Mouse (Mus musculus): ENCODE data around the gene Chst11. TPM values are rescaled to one million over a fixed set of nuclear protein-coding genes. Genes with fewer than 3 reads are reported as not detected.
A peak's percentile ranks its signal among the peaks of the same experiment; 100 is the strongest.

Gene Chst11
- total RNA-seq, 2 experiments from 2014 or later, result 1.1 to 1.8 TPM

- DNase-seq, result no peak
- intact Hi-C loops (cut with DNase I), result no loop called here
- Histone ChIP-seq H3K4me3 (no peak overlapping the region), H3K27ac (no peak overlapping the region)
- TF ChIP-seq CTCF (IDR thresholded peaks at IDR 0.05), result no peak
These were observed 86.7 kb downstream of the Chst11 start for GRCm38 (mm10) chr10:83071785-83072580.

- H3K27ac ChIP-seq, result no peak overlapping the region
- intact Hi-C loops (cut with DNase I), result no loop called here
- no peak for TF ChIP-seq CTCF (IDR thresholded peaks at IDR 0.05)
- no peak overlapping the region for H3K4me3 ChIP-seq
- no peak for DNase-seq
These were observed 87.8 kb downstream of the Chst11 start for GRCm38 (mm10) chr10:83073119-83073518.

GRCm38 (mm10) chr10:83076816-83077215 is 91.5 kb downstream of the Chst11 start:
- TF ChIP-seq CTCF (IDR thresholded peaks at IDR 0.05), result no peak
- no peak for DNase-seq
- Histone ChIP-seq H3K27ac (no peak overlapping the region), H3K4me3 (no peak overlapping the region)
- intact Hi-C loops (cut with DNase I), result no loop called here

- no peak for DNase-seq
- TF ChIP-seq CTCF (IDR thresholded peaks at IDR 0.05), result no peak
- Histone ChIP-seq H3K27ac (no peak overlapping the region), H3K4me3 (no peak overlapping the region)
- intact Hi-C loops (cut with DNase I), result no loop called here
These were observed 93.4 kb downstream of the Chst11 start for GRCm38 (mm10) chr10:83078723-83079122.

- H3K4me3 ChIP-seq, result no peak overlapping the region
- intact Hi-C loops (cut with DNase I), result no loop called here
- TF ChIP-seq CTCF (IDR thresholded peaks at IDR 0.05), result no peak
- no peak for DNase-seq
- no peak overlapping the region for H3K27ac ChIP-seq
These were observed 94.5 kb downstream of the Chst11 start for GRCm38 (mm10) chr10:83079755-83080154.

- no peak for TF ChIP-seq CTCF (IDR thresholded peaks at IDR 0.05)
- DNase-seq, result no peak
- intact Hi-C loops (cut with DNase I), result no loop called here
- no peak overlapping the region for H3K4me3 ChIP-seq
- H3K27ac ChIP-seq, result no peak overlapping the region
These were observed 95.0 kb downstream of the Chst11 start for GRCm38 (mm10) chr10:83080275-83080741.

GRCm38 (mm10) chr10:83080930-83081329 is 95.6 kb downstream of the Chst11 start:
- TF ChIP-seq CTCF (IDR thresholded peaks at IDR 0.05), result no peak
- intact Hi-C loops (cut with DNase I), result no loop called here
- DNase-seq, result no peak
- Histone ChIP-seq H3K27ac (no peak overlapping the region), H3K4me3 (no peak overlapping the region)

- intact Hi-C loops (cut with DNase I), result no loop called here
- no peak for TF ChIP-seq CTCF (IDR thresholded peaks at IDR 0.05)
- peak; percentile 39 for DNase-seq
- Histone ChIP-seq H3K27ac (no peak overlapping the region), H3K4me3 (peak overlapping the region; percentile 19)
These were observed 98.6 kb downstream of the Chst11 start for GRCm38 (mm10) chr10:83083946-83084345.

GRCm38 (mm10) chr10:83088318-83088717 is 103.0 kb downstream of the Chst11 start:
- intact Hi-C loops (cut with DNase I), result no loop called here
- H3K27ac ChIP-seq, result no peak overlapping the region
- no peak for DNase-seq
- TF ChIP-seq CTCF (IDR thresholded peaks at IDR 0.05), result no peak
- no peak overlapping the region for H3K4me3 ChIP-seq

GRCm38 (mm10) chr10:83088826-83089225 is 103.5 kb downstream of the Chst11 start:
- intact Hi-C loops (cut with DNase I), result no loop called here
- DNase-seq, result no peak
- Histone ChIP-seq H3K27ac (no peak overlapping the region), H3K4me3 (no peak overlapping the region)
- TF ChIP-seq CTCF (IDR thresholded peaks at IDR 0.05), result no peak

- Histone ChIP-seq H3K27ac (no peak overlapping the region), H3K4me3 (no peak overlapping the region)
- no peak for TF ChIP-seq CTCF (IDR thresholded peaks at IDR 0.05)
- intact Hi-C loops (cut with DNase I), result no loop called here
- no peak for DNase-seq
These were observed 104.9 kb downstream of the Chst11 start for GRCm38 (mm10) chr10:83090185-83090584.

GRCm38 (mm10) chr10:83093705-83094104 is 108.4 kb downstream of the Chst11 start:
- Histone ChIP-seq H3K27ac (no peak overlapping the region), H3K4me3 (no peak overlapping the region)
- no peak for TF ChIP-seq CTCF (IDR thresholded peaks at IDR 0.05)
- DNase-seq, result no peak
- intact Hi-C loops (cut with DNase I), result no loop called here

GRCm38 (mm10) chr10:83094248-83094647 is 109.0 kb downstream of the Chst11 start:
- TF ChIP-seq CTCF (IDR thresholded peaks at IDR 0.05), result no peak
- intact Hi-C loops (cut with DNase I), result no loop called here
- DNase-seq, result no peak
- Histone ChIP-seq H3K4me3 (no peak overlapping the region), H3K27ac (no peak overlapping the region)

All from gastrocnemius, adult 2 months (tissue).